Mouse (Mus musculus): ENCODE measurements around the gene Borcs7. TPM values are rescaled to one million over a fixed set of nuclear protein-coding genes. Genes with fewer than 3 reads are reported as not detected.

Borcs7 gene
- polyA plus RNA-seq, 1 experiment = 5.3 TPM

DNA sequence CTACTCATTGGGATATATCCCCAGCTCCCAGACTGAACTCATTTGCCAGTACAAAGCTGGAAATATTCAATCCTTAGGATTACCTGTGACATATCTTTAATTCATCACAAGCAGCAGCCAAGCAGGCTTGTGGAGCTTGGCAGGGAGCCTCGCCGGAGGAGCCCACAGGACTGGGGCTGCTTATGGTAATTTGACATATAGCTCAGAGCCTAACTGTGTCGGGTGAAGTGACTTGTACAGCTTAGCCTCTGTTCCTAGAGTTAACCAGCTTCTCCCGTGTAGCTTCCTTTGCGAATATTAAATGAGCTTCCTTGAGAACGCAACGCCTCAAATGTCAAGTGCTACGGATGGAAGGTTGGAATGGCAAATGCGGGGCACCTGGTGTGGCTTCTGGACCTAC, 55.0 kb downstream of the Borcs7 start:
- TF ChIP-seq CEBPB (IDR thresholded peaks at IDR 0.05; ENCODE audit: insufficient read depth, poor library complexity, severe bottlenecking) (no peak), REST (IDR thresholded peaks at IDR 0.05; ENCODE audit: insufficient read depth, insufficient read length) (no peak), MYOG (IDR thresholded peaks at IDR 0.05; ENCODE audit: control insufficient read depth in 1 of 3, insufficient read depth in 1 of 3, insufficient read length in 2 of 3, low read depth in 2 of 3) (no peak), POLR2A (IDR thresholded peaks at IDR 0.05; ENCODE audit: insufficient read length, low read depth) (no peak), TCF3 (IDR thresholded peaks at IDR 0.05; ENCODE audit: insufficient read length, low read depth) (no peak), MAX (IDR thresholded peaks at IDR 0.05; ENCODE audit: low read depth) (no peak), POLR2AphosphoS2 (IDR thresholded peaks at IDR 0.05; ENCODE audit: insufficient read length, low read depth) (no peak), MYOD1 (IDR thresholded peaks at IDR 0.05; ENCODE audit: control insufficient read depth in 1 of 3, insufficient read length in 2 of 3, low read depth in 2 of 3) (no peak), TCF12 (IDR thresholded peaks at IDR 0.05; ENCODE audit: insufficient read depth, poor library complexity, severe bottlenecking) (no peak), USF1 (IDR thresholded peaks at IDR 0.05; ENCODE audit: low read depth) (no peak), E2F4 (IDR thresholded peaks at IDR 0.05; ENCODE audit: insufficient read depth) (no peak), SRF (IDR thresholded peaks at IDR 0.05; ENCODE audit: control insufficient read depth, insufficient read length, low read depth) (no peak)
- H3K4me2 ChIP-seq (ENCODE audit: low read depth) = no peak overlapping the region
- no peak overlapping the region for H3ac ChIP-seq (ENCODE audit: control insufficient read depth, insufficient read length)
- H3K4me3 ChIP-seq = no peak overlapping the region
- H3K79me2 ChIP-seq (ENCODE audit: control insufficient read depth, insufficient read depth) = no peaks in the 10 kb centered on the region
- H3K27me3 ChIP-seq (ENCODE audit: control insufficient read depth, insufficient read depth, insufficient read length) = peaks cover 12% of the 10 kb centered on the region
- no peaks in the 10 kb centered on the region for H3K36me3 ChIP-seq (ENCODE audit: control insufficient read depth, insufficient read depth)

GRCm38 (mm10) chr19:46747799-46748198, 58.1 kb downstream of the Borcs7 start:
- Histone ChIP-seq H3K79me2 (ENCODE audit: control insufficient read depth, insufficient read depth) (no peaks in the 10 kb centered on the region), H3K36me3 (ENCODE audit: control insufficient read depth, insufficient read depth) (no peaks in the 10 kb centered on the region), H3K4me3 (no peak overlapping the region), H3K27me3 (ENCODE audit: control insufficient read depth, insufficient read depth, insufficient read length) (peaks cover 19% of the 10 kb centered on the region), H3K4me2 (ENCODE audit: low read depth) (no peak overlapping the region), H3ac (ENCODE audit: control insufficient read depth, insufficient read length) (no peak overlapping the region)
- TF ChIP-seq CEBPB (IDR thresholded peaks at IDR 0.05; ENCODE audit: insufficient read depth, poor library complexity, severe bottlenecking) (no peak), MYOG (IDR thresholded peaks at IDR 0.05; ENCODE audit: control insufficient read depth in 1 of 3, insufficient read depth in 1 of 3, insufficient read length in 2 of 3, low read depth in 2 of 3) (no peak), USF1 (IDR thresholded peaks at IDR 0.05; ENCODE audit: low read depth) (no peak), TCF3 (IDR thresholded peaks at IDR 0.05; ENCODE audit: insufficient read length, low read depth) (no peak), TCF12 (IDR thresholded peaks at IDR 0.05; ENCODE audit: insufficient read depth, poor library complexity, severe bottlenecking) (no peak), POLR2A (IDR thresholded peaks at IDR 0.05; ENCODE audit: insufficient read length, low read depth) (no peak)

DNA sequence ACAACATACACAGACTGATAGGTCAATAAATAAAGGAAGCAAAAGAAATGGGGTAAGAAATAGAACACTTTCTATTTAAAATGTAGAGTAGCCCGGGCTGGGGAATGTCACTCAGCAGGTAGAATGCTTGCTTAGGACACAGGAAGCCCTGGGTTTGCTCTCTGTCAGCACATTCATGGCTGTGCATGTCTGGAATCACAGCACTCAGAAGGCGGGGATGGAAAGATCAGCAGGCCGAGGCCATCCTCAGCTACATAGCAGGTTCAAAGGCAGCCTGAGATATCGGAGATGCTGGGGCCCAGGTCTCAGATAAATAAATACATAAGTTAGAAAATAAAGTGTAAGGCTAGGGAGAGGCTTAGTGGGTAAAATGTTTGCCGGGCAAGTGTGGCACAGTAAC, 62.5 kb downstream of the Borcs7 start:
- TF ChIP-seq TCF12 (IDR thresholded peaks at IDR 0.05; ENCODE audit: insufficient read depth, poor library complexity, severe bottlenecking) = no peak
- no peak for TF ChIP-seq SRF (IDR thresholded peaks at IDR 0.05; ENCODE audit: control insufficient read depth, insufficient read length, low read depth)
- TF ChIP-seq USF1 (IDR thresholded peaks at IDR 0.05; ENCODE audit: low read depth) = no peak
- TF ChIP-seq REST (IDR thresholded peaks at IDR 0.05; ENCODE audit: insufficient read depth, insufficient read length) = no peak
- no peak for TF ChIP-seq POLR2AphosphoS2 (IDR thresholded peaks at IDR 0.05; ENCODE audit: insufficient read length, low read depth)
- TF ChIP-seq E2F4 (IDR thresholded peaks at IDR 0.05; ENCODE audit: insufficient read depth) = no peak
- TF ChIP-seq TCF3 (IDR thresholded peaks at IDR 0.05; ENCODE audit: insufficient read length, low read depth) = no peak
- TF ChIP-seq CEBPB (IDR thresholded peaks at IDR 0.05; ENCODE audit: insufficient read depth, poor library complexity, severe bottlenecking) = no peak
- TF ChIP-seq POLR2A (IDR thresholded peaks at IDR 0.05; ENCODE audit: insufficient read length, low read depth) = no peak
- no peak for TF ChIP-seq MAX (IDR thresholded peaks at IDR 0.05; ENCODE audit: low read depth)
- TF ChIP-seq MYOD1 (IDR thresholded peaks at IDR 0.05; ENCODE audit: control insufficient read depth in 1 of 3, insufficient read length in 2 of 3, low read depth in 2 of 3) = no peak
- TF ChIP-seq MYOG (IDR thresholded peaks at IDR 0.05; ENCODE audit: control insufficient read depth in 1 of 3, insufficient read depth in 1 of 3, insufficient read length in 2 of 3, low read depth in 2 of 3) = no peak
- H3ac ChIP-seq (ENCODE audit: control insufficient read depth, insufficient read length) = no peak overlapping the region
- no peaks in the 10 kb centered on the region for H3K36me3 ChIP-seq (ENCODE audit: control insufficient read depth, insufficient read depth)
- peaks cover 21% of the 10 kb centered on the region for H3K27me3 ChIP-seq (ENCODE audit: control insufficient read depth, insufficient read depth, insufficient read length)
- no peak overlapping the region for H3K4me2 ChIP-seq (ENCODE audit: low read depth)
- H3K4me3 ChIP-seq = no peak overlapping the region
- H3K79me2 ChIP-seq (ENCODE audit: control insufficient read depth, insufficient read depth) = no peaks in the 10 kb centered on the region

Other genes with a start within 250 kb of the Borcs7 start
- gene Trim8, start 188.2 kb upstream of the Borcs7 start, polyA plus RNA-seq (2012; fragmentation: generic; extraction: Trizol) = 42.3 TPM
- 81.9 TPM for gene Arl3, start 116.7 kb upstream of the Borcs7 start, polyA plus RNA-seq (2012; fragmentation: generic; extraction: Trizol)
- 0.62 TPM for gene Sfxn2, start 116.5 kb upstream of the Borcs7 start, polyA plus RNA-seq (2012; fragmentation: generic; extraction: Trizol)
- 39.8 TPM for gene Wbp1l, start 90.8 kb upstream of the Borcs7 start, polyA plus RNA-seq (2012; fragmentation: generic; extraction: Trizol)
- not detected for gene Cyp17a1, start 16.7 kb upstream of the Borcs7 start, polyA plus RNA-seq (2012; fragmentation: generic; extraction: Trizol)
- gene As3mt, start 17.6 kb downstream of the Borcs7 start, polyA plus RNA-seq (2012; fragmentation: generic; extraction: Trizol) = 4.1 TPM
- gene Cnnm2, start 71.7 kb downstream of the Borcs7 start, polyA plus RNA-seq (2012; fragmentation: generic; extraction: Trizol) = 8.1 TPM

Data from myocyte (in vitro differentiated cells).